Mouse (Mus musculus) kidney, adult 18-20 months (tissue): ENCODE results near the gene Slco3a1.

Source experiments
- DNase-seq: peaks from one replicate; pipeline ENCODE4 v3.0.0; 2021

Slco3a1 gene

DNA sequence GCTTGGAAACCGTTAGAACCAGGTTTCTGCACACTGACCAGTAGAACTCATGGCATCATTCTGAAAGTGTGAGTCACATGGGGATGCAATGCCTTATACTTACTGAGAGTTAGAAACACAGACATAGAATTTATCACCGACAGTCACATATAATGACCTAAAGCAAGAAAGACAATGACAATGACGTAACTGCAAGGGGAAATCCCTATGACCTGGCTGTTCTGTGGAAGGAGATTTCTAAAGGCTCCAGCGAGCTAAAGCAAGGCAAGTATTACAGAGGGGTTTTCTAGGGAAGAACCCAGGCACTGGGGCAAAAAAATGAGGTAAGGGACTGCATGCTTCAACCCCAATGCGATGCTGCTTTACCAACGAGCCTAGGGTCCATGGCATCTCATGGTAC, 26.9 kb downstream of the Slco3a1 start:
- no peak for DNase-seq

DNA sequence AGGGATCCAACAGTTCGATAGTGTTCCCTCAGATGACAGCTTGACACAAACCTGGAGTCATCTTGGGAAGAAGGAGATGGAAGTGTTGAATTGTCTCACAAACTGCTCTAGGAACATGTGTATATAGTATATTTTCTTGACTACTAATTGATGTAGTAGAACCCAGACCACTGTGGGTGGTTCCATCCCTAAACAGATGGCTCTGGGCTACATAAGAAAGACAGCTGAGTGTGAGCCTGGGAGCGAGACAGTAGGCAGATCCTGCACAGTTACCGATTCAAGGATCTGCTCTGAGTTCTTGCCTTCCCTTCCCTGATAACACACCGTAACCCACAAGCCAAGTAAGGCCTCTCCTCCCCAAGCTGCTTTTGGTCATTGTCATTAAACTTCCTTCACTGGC, 28.6 kb downstream of the Slco3a1 start:
- no peak for DNase-seq

DNA sequence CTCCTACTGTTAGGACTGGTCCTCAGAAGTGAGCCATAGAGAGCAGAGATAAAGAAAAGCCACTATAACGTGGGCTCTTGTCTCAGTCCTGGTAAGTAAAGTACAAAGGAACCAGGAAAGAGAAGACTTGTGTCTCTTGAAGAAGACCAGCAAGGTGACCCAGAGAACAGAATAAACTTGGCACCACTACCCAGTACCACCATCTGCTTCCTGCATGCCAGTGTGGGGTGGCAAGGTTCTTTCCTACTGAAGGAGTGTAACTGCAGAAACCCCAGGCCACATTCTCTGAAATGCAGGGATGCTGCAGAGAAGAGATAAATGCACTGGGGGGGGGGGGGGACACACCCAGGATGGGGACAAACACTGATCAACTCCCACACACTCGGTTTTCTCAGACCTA, 29.0 kb downstream of the Slco3a1 start:
- no peak for DNase-seq

DNA sequence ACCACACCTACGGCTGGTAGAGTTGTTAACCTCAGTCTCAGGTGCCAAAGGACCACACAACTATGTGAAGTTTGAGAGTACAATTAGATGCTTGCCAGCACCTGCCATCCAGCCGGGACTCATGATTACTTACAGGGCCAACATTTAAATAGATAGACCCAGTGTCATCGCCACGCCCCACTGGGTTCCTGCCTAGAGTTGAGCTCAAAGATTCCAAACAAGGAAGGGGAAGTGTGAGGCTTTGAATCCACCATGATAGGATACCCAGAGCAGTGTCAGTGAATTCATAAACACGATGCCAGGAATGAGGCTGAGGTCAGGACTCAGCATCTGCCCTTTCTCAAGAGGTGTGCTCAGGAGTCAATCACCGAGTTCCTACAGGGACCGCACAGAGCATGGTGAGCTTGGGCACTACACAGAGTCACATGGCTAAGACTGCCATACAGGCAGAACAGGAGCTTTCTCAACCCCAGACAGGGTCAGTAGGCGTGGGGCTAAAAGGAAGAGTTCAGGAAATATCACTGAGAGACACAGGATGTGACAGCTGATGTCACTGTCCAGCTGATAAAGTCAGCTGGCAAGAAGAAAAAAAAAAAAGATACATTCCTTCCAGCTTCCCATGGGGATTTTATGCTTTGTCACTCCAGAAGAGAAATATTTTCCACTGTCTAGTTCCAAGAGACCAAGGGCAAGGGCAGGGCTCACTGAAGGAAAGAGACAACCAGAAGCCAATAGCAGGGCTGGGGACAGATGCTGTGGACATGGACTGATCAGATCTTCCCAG, 30.2 kb downstream of the Slco3a1 start:
- DNase-seq = peak; percentile 51

DNA sequence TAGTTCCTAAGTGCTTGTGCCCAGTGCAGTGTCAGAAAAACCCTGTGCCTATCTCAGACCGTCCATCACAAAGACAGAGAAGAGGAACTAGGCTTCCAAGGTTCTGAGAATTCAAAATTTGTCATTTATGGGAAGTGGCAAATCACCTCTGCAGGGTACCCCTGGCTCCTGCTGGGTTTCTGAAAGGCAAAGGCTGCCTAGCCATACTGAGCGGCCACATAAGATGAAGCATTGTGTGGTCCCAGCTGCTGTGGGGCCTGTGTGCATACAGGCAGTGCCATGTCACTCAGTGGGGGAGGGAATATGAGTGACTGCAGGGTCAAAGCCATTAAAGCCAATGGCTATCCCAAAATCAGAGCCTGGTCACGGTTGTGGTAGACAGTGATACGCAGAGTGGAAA, 31.5 kb downstream of the Slco3a1 start:
- no peak for DNase-seq

DNA sequence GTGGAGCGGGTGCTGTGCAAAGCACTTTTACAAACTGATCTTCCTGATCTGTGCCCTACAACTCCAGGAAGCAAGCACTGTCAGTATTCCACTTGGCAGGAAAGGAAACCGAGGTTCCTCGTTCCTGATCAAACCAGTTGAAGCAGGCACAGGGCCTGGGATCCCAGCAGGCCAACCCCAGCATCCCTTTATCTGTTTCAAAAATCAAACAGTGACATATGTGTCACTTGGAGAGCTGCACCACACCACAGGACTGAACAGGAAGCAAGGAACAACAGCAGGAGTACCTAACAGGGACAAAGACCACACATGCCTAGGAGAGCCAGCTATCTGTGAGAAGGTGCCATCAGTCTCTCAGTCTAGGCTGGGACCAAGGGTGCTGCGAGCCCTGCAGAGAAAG, 32.3 kb downstream of the Slco3a1 start:
- DNase-seq = no peak

DNA sequence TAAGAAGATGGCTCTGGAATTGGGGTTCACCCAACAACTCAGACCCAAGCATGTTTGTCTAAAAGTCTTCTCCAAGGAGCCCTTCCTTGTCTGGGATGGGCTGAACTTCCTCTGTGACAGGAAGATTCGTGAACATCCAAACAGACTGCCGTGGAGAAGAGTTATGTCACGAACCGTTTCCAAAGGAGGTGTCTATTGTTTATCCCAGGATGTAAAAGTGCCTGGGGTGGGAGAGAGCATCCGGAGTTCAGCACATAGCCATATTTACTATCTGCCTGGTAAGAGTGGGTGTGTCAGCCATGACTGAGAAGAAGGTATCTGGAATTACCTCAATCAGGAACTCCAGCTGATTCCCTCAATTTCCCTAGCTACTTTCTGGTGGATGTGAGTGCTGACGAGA, 35.2 kb downstream of the Slco3a1 start:
- no peak for DNase-seq

DNA sequence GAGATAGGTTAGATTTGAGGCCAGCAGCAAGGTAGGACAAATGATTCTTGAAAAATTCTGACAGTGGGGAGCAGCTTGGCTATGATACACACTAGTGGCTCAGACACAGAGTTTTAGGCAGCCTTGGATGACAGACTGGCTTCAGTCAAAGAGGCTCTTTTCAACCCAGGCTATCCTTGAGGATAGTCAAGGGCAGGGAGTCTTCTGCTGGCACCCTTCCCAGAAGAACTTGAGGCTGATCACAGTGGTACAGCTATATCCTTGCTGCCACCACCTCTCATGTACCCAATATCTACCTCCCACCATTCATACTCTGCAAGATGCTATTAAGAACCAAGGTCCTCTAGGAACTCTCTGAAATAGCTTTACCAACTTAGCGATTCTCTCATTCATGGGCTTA, 35.8 kb downstream of the Slco3a1 start:
- no peak for DNase-seq

DNA sequence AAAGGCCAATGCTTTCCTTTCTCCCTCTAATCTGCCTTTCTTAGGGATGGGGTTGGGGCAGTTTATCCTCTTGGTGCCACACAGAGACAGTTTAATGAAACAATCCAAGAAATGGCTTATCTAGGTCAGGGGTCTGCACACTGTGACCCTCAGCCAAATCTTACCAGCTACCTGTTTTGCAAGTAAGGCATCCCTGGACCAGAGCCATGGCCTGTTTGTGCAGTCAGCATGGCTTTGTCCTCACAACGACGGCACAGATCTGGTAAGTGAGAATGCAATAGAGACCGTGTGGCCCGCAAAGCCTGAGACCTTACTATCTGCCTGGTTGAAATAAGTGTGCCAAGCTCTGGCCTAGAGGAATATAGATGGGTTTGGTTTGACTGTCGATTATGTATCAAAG, 36.3 kb downstream of the Slco3a1 start:
- no peak for DNase-seq

DNA sequence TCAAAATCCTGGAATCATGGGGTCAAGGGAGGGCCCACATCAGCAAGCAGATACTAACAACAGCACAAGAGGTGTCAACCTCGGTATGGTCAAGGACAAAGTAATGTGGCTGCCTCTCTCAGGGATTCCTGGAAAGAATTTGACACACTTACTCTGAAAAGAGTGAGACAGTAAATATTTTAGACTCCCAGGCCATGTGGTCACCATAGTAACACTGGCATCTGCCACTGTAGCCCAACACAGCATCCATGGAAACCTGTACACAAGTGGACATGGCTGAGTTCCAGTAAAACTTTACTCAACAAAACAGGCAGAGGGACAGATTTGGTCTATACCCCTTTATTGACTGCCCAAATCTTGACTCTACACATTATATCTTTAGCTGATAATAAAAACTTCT, 43.9 kb downstream of the Slco3a1 start:
- no peak for DNase-seq

DNA sequence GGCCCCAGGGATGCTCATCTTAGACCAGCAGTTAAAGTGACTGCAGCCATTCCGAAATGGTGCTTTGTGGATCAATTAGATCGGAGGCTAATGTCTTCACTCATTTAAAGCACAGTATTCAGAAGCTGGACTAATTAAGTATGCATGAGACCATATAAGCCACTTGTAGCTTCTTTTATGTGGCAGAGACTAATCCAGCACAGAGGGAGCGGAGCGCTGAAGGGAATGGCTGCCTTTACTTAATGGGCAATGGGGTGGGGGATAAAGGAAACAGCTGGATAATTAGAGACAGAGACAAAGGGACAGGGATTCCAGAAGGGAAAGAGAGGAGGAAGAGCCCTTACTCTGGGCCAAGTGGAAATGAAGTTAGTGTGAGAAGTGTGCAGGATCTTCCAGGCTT, 46.4 kb downstream of the Slco3a1 start:
- no peak for DNase-seq

DNA sequence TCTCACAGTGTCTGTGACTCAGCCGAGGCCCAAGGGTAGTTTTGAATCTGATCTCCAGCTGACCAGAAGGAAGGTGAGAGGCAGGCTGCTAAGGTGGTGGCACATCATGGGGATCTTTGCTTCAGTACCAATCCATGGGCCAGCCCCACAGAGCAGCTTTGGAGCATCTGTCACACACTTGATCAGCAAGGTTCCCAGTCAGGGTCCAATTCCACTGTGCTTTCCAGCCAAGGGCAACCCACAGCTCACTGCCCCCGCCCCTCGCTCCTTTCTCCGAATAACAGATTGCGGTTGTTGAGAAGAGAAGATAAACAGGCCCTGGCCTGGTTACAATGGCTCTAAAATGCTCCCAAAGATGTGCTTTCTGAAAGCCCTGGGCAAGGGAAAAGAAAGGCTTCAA, 47.7 kb downstream of the Slco3a1 start:
- no peak for DNase-seq

DNA sequence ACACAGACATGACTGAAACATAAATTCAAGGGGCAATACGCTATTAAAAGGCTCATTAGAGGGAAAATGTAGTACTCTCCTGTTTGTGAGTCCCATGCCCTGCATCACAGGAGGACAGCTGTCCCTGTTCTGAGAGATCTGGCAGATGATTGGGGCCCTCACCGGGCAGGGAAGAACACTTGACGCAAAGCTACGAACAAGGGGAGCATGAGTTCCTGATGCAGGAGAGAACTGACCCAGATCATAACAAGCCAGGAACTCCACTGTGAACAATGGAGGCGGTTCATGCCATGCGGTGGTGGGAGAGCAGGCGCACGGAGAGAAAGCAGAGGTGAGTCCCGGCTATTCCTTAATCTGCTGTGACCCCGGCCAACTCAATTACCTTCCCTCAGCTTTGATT, 48.9 kb downstream of the Slco3a1 start:
- DNase-seq = no peak

DNA sequence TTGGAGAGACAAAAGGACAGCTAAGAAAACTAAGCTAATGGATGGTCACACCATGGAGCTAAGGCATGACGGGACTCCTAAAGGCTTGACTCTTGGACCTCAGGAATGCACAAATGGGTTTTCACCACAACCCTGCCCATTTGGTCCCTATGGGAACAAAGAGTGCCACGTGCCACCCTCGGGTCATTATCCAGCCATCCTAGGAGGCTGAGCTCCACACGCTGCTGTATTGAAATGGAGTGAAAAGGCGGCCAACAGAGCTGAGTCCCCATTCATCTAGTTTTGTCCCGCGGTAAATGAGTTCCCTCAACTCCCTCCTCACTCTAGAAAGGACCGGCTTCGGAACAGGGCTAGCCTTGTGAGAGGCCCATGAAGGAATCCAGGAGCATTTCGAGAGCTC, 53.4 kb downstream of the Slco3a1 start:
- no peak for DNase-seq

DNA sequence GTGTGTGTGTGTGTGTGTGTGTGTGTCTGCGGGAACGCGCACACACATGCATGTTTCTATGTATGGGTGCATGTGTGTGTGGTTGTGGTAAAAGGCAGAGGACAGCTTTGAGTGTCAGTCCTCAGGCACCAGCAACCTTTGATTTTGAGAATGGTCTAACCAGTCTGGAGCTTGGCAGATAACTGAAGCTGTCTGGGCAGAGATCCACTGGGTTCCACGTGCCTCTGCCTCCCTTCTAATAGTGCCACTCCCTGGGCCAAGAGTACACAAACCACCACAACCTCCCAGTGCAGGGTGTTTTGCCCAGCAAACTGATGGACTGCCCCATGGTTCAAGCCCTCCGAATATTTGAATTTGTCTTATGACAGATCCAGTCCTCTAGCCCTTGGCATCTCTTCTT, 55.1 kb downstream of the Slco3a1 start:
- no peak for DNase-seq

DNA sequence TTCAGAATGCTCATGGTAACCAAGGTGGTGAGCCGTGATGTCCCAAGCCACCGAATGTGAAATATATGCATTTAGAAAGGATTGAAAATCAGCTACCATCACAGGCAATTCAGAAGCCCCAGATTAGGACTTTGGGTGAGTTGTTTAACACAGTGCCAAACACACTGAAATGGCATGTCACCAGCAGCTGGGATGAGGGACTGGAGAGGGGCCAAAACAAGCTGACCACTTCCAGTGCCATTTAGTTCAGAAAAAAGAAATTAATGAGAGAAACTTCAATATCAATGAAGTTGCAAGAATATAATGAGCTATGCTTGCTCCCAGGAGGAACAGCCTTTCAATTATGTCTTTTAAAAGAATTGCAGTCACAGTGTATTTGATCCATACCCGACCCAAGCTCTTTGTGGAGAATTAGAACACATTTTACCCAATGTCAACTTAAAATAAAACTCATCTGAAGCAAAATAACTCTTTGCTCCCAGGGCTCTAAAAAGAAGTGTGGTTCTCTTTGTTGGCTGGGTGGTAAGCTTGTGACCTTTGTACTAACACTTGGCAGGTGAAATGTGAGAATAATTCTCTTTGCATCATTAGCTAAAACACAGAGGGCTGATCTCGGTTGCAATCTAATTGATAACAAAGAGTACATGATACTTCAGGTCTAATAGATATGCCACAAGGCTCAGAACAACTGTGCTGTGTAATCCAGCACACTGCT, 56.2 kb downstream of the Slco3a1 start:
- no peak for DNase-seq

DNA sequence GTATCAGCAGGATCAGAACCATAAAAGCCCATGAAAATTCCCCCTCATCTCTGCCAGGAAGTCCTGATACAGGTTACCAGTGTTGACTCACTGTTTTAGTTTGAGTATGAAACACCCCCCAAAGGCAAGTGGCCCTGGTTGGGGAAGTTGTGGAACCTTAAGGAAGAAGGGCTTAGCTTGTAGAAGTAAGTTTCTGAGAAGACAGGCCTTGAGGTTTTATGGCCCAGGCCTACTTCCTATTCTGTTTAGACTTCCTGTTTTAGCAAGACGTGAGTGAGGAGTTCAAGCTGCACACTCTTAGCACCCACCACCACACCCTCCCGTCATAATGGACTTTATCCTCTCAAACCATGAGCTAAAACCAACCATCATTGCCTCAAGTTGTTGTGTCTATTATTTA, 57.4 kb downstream of the Slco3a1 start:
- no peak for DNase-seq

DNA sequence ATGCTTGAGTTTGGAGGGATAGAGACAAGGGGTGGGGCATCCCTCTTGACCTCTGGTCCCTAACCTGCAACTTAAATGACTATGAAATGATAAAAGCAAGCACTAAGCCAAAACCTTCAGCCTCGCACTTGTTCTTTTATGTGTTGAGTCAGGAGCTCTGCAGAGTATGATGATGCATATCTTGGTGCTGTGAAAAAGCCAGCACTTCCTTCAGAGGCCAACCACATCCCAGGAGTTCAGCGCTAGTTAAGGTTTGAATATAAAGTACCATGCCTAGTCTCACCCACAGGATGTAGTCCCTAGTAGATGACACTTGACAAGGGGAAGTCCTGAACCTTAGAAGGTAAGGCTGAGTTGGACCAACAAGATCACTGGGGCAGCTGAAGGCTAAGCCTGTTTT, 59.1 kb downstream of the Slco3a1 start:
- no peak for DNase-seq

DNA sequence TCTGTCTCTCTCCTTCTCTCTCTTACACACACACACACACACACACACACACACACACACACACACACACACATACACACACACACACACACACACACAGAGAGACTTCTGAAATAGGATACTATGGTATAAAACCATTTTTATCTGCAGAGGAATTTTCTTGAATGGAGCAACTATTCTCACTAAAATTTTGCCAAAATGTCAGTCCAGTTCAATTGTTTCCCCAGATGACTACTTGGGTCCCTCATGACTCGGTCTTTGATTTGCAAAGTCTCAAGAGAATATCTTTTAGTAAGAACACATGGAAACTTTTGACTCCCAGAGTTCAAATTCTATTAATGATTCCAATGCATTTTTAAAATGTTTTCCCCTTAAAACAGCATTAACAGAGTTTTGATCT, 60.8 kb downstream of the Slco3a1 start:
- DNase-seq = no peak

DNA sequence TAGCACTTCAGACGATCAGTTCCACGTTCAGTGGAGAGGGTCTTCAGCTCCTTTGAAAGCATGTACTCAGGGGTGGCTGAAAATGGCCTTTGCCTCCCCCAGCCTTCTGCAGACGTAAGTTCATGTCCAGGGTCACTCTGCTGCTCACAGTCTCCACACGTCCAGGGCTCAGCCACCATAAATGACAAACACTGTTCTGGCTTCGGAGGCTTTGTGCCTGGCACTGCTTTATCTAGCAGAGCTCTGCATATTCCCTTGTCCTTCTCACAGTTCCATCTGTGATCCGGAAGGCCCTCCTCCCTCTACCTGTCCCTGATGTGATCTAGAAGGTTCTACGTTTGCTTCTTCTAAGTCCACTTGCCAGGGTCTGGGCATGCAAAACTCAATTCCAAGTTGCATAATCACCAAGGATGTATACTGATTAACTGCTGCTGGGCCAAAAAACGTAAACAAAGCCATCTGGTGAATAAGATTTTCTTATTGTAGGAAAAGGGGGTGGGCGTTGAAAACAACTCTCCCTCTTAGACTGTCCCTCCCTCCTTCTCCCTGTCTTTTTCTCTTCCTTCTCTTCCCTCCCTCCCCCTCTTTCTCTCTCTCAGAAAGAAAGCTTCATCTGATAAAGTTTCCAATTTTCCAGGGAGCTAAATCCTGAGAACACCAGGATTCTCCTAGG, 62.8 kb downstream of the Slco3a1 start:
- DNase-seq = no peak

DNA sequence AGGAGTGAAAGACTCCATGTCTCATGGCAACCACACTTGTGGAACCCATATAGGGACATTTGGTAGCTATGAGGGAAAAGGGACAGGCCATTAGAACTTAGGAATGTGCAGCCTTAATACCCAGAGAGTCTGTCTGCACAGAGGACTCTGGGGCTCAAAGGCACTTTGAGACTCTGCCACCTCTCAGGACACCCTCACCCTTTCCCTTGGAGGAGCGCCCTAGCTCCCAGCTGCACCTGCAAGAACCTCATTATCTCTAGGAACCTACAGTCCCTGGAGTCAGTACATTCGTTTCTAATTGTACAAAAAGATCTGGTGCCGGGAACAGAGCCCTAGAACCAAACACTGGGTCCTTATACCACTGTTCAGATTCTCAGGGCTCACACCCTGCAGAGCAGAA, 66.4 kb downstream of the Slco3a1 start:
- DNase-seq = no peak

DNA sequence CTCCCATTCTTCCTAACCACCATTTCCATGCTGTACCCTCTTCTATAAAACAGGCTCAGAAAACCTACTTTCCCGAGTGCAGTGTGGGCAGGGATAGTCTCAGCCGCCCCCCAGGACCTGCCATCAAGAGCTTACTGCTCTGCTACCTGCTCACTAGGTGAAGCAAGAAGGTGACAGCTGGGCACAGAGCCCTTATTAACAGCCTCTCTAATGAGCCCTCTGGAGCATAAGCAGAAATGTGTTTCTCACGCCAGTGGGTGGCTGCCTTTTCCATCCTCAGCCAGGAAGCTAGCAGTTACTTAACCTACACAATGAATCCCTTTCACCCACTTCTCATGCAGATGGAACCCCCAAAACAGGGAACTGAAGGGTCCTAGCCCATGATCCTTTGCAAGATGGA, 66.9 kb downstream of the Slco3a1 start:
- no peak for DNase-seq

DNA sequence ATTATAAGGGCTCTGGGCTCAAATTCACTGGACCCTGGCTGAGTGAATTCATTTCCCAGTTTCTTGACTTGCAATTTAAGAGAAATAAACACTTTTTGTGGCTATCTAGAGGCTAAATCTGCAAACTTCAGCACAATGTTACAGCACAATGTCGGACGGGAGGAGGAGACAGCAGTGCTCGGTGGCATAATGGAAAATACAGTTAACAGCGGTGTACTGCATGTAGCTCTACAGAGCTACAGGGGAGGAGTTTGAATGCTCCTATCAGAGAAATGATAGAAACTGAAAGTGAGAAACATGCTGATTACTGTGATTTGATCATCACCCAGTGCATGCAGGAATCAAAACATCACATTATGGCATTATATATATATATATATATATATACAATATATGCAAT, 68.5 kb downstream of the Slco3a1 start:
- DNase-seq = no peak

DNA sequence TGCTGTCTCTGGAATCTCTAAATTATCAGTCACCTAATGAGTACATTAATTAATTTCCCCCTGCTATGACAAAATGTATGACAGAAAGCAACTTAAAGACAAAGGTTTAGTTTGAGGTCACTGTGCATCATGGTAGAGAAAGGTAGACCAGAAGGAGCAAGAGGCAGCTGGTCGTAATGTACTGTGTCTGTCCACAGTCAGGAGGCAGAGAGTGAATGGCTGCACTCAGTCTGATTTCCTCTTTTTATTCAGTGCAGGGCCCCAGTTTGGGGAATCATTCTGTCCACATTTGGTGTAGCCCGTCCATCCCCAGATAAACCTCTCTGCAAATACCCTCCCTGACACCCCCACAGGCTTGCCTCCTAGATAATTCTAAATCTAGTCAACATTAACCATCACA, 68.9 kb downstream of the Slco3a1 start:
- DNase-seq = no peak
